In the genomic region with DNA sequence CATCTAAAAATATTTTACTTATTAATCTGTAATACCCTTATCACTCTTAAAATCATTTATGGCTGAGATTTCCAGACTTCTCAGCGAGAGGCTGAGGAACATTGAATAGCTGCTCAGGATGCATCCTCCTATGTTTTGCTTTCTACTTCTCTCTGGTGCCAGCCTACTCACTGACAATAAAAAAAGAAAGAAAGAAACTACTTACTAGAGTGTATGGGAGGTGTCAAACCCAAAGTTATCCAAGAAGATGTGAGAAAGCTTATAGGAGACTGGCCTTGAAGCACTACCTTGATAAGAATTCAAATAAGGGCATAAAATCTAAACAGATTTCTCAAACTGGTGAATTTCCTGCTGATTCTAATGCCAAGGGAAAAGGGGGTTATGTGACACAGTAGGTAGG, we compare ENCODE assay signal across 20 mouse cellular contexts.
A peak's percentile ranks its signal among the peaks of the same experiment; 100 is the strongest.
DNase-seq lines count a peak whose midpoint lies in the region; ATAC-seq and TF ChIP-seq lines count a peak whose summit lies in the region.
"Had no signal": no experiment of that assay in that cellular context is flagged by ENCODE, and none has a peak within 500 bp of the region (broad histone marks: within the 10 kb centered on the region; RNA-seq: fewer than 3 reads in every experiment).

No protein-coding gene starts in this region.

- no peak overlapping the region for H3K27ac ChIP-seq in lung, postnatal 0 days (ENCODE audit: low read length)

- H3K27me3 ChIP-seq in lung, postnatal 0 days (replicated peaks; ENCODE audit: insufficient read depth, low read length), result no peaks in the 10 kb centered on the region
- H3K27me3 ChIP-seq: CH12.LX had no signal

- H3K4me3 ChIP-seq in lung, postnatal 0 days (ENCODE audit: low read depth, low read length), result no peak overlapping the region

- H3K9ac ChIP-seq in lung, postnatal 0 days (replicated peaks; ENCODE audit: low read depth), result no peak overlapping the region

- H3K4me1 ChIP-seq in lung, postnatal 0 days (ENCODE audit: insufficient read depth, low read depth, low read length), result no peaks in the 10 kb centered on the region

- DNase-seq in frontal cortex, postnatal 36 days (ENCODE audit: low spot score in 2 of 2), result no peak
- DNase-seq in brain, adult 2 months (ENCODE audit: low read depth, low spot score), result peak; percentile 15
- no peak for DNase-seq in lung, postnatal 0 days (ENCODE audit: low spot score)
- DNase-seq: adrenal gland, adult 2 months; adrenal gland, adult 8-10 months; adrenal gland, postnatal 10 days; adrenal gland, postnatal 14 days; adrenal gland, postnatal 25 days; adrenal gland, postnatal 36 days; B cell, adult 2 months; cerebellum, adult 11 months; cerebellum, adult 11-12 months; cerebellum, adult 18-20 months; cerebellum, adult 2 months had no signal

- peak; percentile 95 for ATAC-seq in frontal cortex, adult (ENCODE audit: low TSS enrichment)
- no peak for ATAC-seq in lung, postnatal 0 days
- ATAC-seq: activated CD4-positive, CD25-positive, alpha-beta regulatory T cell, adult 4 months; CD4-positive, CD25-positive, alpha-beta regulatory T cell, adult 4 months; Patski had no signal

- no peak for TF ChIP-seq EP300 in lung, postnatal 0 days (IDR thresholded peaks at IDR 0.05)

- no peaks in the 10 kb centered on the region for H3K9me3 ChIP-seq in lung, postnatal 0 days (ENCODE audit: low read length)
- H3K9me3 ChIP-seq: G1E had no signal

- WGBS in lung, postnatal 0 days, result 79% methylated on average over 1 of the region's 1 CpGs

- TF ChIP-seq CTCF in lung, postnatal 0 days (IDR thresholded peaks at IDR 0.05), result no peak

- no peaks in the 10 kb centered on the region for H3K36me3 ChIP-seq in lung, postnatal 0 days (ENCODE audit: insufficient read depth, low read length)
- H3K36me3 ChIP-seq: G1E had no signal

- no peak overlapping the region for H3K4me2 ChIP-seq in lung, postnatal 0 days (replicated peaks; ENCODE audit: low read depth, low read length)
